In the genomic region with DNA sequence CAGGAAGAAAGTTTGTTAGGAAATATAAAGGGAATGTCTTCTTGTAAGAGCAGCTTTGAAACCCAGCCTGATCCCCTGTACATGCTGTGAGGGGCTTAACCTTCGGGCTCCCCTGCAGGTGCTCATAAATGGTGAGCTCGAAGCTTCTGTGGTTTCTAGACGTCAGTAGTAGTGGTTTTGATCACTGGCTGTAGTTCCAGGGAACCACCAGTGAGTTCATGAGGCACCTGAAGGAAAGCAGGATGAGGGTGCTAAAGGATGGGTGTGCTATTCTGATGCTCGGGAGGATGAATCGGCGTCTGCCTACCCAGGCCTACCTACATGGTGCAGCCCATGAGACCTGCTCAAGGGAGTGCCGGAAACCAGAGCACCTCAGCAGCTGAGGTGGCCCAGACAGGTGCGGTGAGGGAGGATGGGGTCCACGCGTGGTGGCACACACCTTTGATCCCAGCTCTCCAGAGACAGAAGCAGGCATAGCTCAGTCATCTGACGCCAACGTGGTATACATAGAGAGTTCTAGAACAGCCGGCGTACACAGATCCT, we compare ENCODE assay signal across 19 mouse cellular contexts. TPM values are rescaled to one million over a fixed set of nuclear protein-coding genes. Genes with fewer than 3 reads are reported as not detected.
DNase-seq lines count a peak whose midpoint lies in the region; ATAC-seq lines count a peak whose summit lies in the region.
"Had no signal": no experiment of that assay in that cellular context is flagged by ENCODE, and none has a peak within 500 bp of the region (broad histone marks: within the 10 kb centered on the region; RNA-seq: fewer than 3 reads in every experiment).

No protein-coding gene starts in this region.

- no peak overlapping the region for H3K4me3 ChIP-seq in midbrain, embryonic 16.5 days (ENCODE audit: low read depth, low read length)
- H3K4me3 ChIP-seq in midbrain, embryonic 14.5 days (replicated peaks; ENCODE audit: low read depth, low read length) = no peak overlapping the region
- H3K4me3 ChIP-seq: forebrain, embryonic 10.5 days; limb, embryonic 15.5 days had no signal

- no peak overlapping the region for H3K9ac ChIP-seq in midbrain, embryonic 16.5 days (ENCODE audit: low read depth, low read length)
- H3K9ac ChIP-seq in midbrain, embryonic 14.5 days (replicated peaks; ENCODE audit: low read length) = no peak overlapping the region
- H3K9ac ChIP-seq: limb, embryonic 15.5 days had no signal

- no peak overlapping the region for H3K27ac ChIP-seq in midbrain, embryonic 16.5 days (ENCODE audit: low read length)
- H3K27ac ChIP-seq in midbrain, embryonic 14.5 days (replicated peaks; ENCODE audit: low read depth, low read length) = no peak overlapping the region
- H3K27ac ChIP-seq: forebrain, embryonic 10.5 days; hindbrain, postnatal 0 days; limb, embryonic 15.5 days; stomach, postnatal 0 days had no signal

- no peaks in the 10 kb centered on the region for H3K27me3 ChIP-seq in midbrain, embryonic 16.5 days (ENCODE audit: control insufficient read depth, insufficient read depth, low read depth, low read length)
- H3K27me3 ChIP-seq in midbrain, embryonic 14.5 days (ENCODE audit: control insufficient read depth, insufficient read depth, low read length) = no peaks in the 10 kb centered on the region
- H3K27me3 ChIP-seq: limb, embryonic 15.5 days had no signal

- 83% methylated on average over 14 of the region's 14 CpGs for WGBS in midbrain, embryonic 16.5 days
- WGBS in midbrain, embryonic 14.5 days = 82% methylated on average over 14 of the region's 14 CpGs

- no peak overlapping the region for H3K4me2 ChIP-seq in midbrain, embryonic 16.5 days (ENCODE audit: low read length)
- H3K4me2 ChIP-seq in midbrain, embryonic 14.5 days (ENCODE audit: low read length) = no peak overlapping the region
- H3K4me2 ChIP-seq: limb, embryonic 15.5 days had no signal

- no peaks in the 10 kb centered on the region for H3K36me3 ChIP-seq in midbrain, embryonic 16.5 days (ENCODE audit: control insufficient read depth, insufficient read depth, low read length)
- H3K36me3 ChIP-seq in midbrain, embryonic 14.5 days (ENCODE audit: control insufficient read depth, insufficient read depth, low read length) = no peaks in the 10 kb centered on the region
- H3K36me3 ChIP-seq: forebrain, embryonic 10.5 days; limb, embryonic 15.5 days had no signal

- peak; percentile 25; the same call in 1 of the 2 replicates for ATAC-seq in midbrain, embryonic 16.5 days
- ATAC-seq in midbrain, embryonic 14.5 days (ENCODE audit: low FRiP score, low TSS enrichment) = no peak
- ATAC-seq in erythroblast, adult 5-6 weeks (replicated peaks; ENCODE audit: low FRiP score, poor library complexity, severe bottlenecking) = no peak
- ATAC-seq in granulocyte monocyte progenitor cell, adult 5-6 weeks (replicated peaks; ENCODE audit: poor library complexity, severe bottlenecking) = no peak
- ATAC-seq: hindbrain, postnatal 0 days had no signal

- DNase-seq in midbrain, embryonic 14.5 days = no peak
- DNase-seq in T-cell, adult 2 months (ENCODE audit: low spot score) = peak; percentile 9
- peak; percentile 16 for DNase-seq in naive thymus-derived CD4-positive, alpha-beta T cell, adult 2 months (ENCODE audit: low read depth)
- DNase-seq in thymus, postnatal 4 days = peak; percentile 27
- DNase-seq: adrenal gland, postnatal 10 days; cerebellum, adult 8-10 months; kidney, adult 18-20 months; kidney, postnatal 10 days; layer of hippocampus, adult 9-11 months; lung, postnatal 10 days; retina, postnatal 1 day; spleen, adult 18-20 months had no signal

- no peaks in the 10 kb centered on the region for H3K9me3 ChIP-seq in midbrain, embryonic 16.5 days (replicated peaks; ENCODE audit: control insufficient read depth, low read length, poor library complexity, severe bottlenecking)
- H3K9me3 ChIP-seq in midbrain, embryonic 14.5 days (ENCODE audit: control insufficient read depth, low read length) = no peaks in the 10 kb centered on the region
- H3K9me3 ChIP-seq: forebrain, embryonic 10.5 days; limb, embryonic 15.5 days had no signal

- no peaks in the 10 kb centered on the region for H3K4me1 ChIP-seq in midbrain, embryonic 16.5 days (ENCODE audit: control insufficient read depth, insufficient read depth, low read length)
- H3K4me1 ChIP-seq in midbrain, embryonic 14.5 days (ENCODE audit: control insufficient read depth, insufficient read depth, low read length) = no peaks in the 10 kb centered on the region

RNA-seq across cellular contexts. Expression of a gene that starts 32.6 kb away (rescaled TPM):
- polyA plus RNA-seq in midbrain, embryonic 16.5 days (2015; fragmentation: Nextera tagmentation; extraction: Ambion mirVana) = 22.7 and 25.3 TPM in 2 replicates
- 26.0 and 35.9 TPM in 2 replicates for polyA plus RNA-seq in midbrain, embryonic 14.5 days (2014; fragmentation: Nextera tagmentation; extraction: Ambion mirVana)
- total RNA-seq in erythroblast, adult 5-6 weeks (2015; ENCODE audit: low replicate concordance) = 1.0 and 3.8 TPM in 2 replicates
- 1.3 and 2.8 TPM in 2 replicates for total RNA-seq in erythroblast, adult 5-6 weeks (2017; ENCODE audit: low replicate concordance)
- 8.8 and 9.2 TPM in 2 replicates for total RNA-seq in granulocyte monocyte progenitor cell, adult 5-6 weeks (2014; fragmentation: Nextera tagmentation)
- total RNA-seq in granulocyte monocyte progenitor cell, adult 5-6 weeks (2017) = 9.4 and 13.5 TPM in 2 replicates

RNA-seq across cellular contexts. Expression of a gene that starts 52.2 kb away (rescaled TPM):
- polyA plus RNA-seq in midbrain, embryonic 16.5 days (2015; fragmentation: Nextera tagmentation; extraction: Ambion mirVana) = 208 and 215 TPM in 2 replicates
- 217 and 234 TPM in 2 replicates for polyA plus RNA-seq in midbrain, embryonic 14.5 days (2014; fragmentation: Nextera tagmentation; extraction: Ambion mirVana)
- total RNA-seq in erythroblast, adult 5-6 weeks (2015; ENCODE audit: low replicate concordance) = 27.8 and 74.7 TPM in 2 replicates
- 30.8 and 55.2 TPM in 2 replicates for total RNA-seq in erythroblast, adult 5-6 weeks (2017; ENCODE audit: low replicate concordance)
- total RNA-seq in granulocyte monocyte progenitor cell, adult 5-6 weeks (2014; fragmentation: Nextera tagmentation) = 173 and 243 TPM in 2 replicates
- total RNA-seq in granulocyte monocyte progenitor cell, adult 5-6 weeks (2017) = 122 and 177 TPM in 2 replicates
